Mouse (Mus musculus) neural tube, embryonic 14.5 days (tissue): ENCODE data around the gene Hjurp. TPM values are rescaled to one million over a fixed set of nuclear protein-coding genes. Genes with fewer than 3 reads are reported as not detected.

Experiments used
- ATAC-seq: fragments of 200-750 bp; cut with Nextera tagmentation; 2 replicates; pipeline ENCODE4 v1.8.0; 2017; ENCODE audit warnings: low read depth, mild to moderate bottlenecking, moderate TSS enrichment, moderate library complexity
- H3K27ac ChIP-seq: fragments of 300-500 bp; sonication (generic); 2 replicates; pipeline ENCODE4 v1.5.1; 2014; ENCODE audit warnings: low read depth, mild to moderate bottlenecking, control low read depth, low read length, moderate library complexity, mixed read lengths
- H3K27me3 ChIP-seq: fragments of 300-500 bp; sonication (generic); 2 replicates; pipeline ENCODE4 v1.6.1; 2014; ENCODE audit warnings: low read length; ENCODE audit not compliant: control insufficient read depth, insufficient read depth
- H3K36me3 ChIP-seq: fragments of 300-500 bp; sonication (generic); 2 replicates; pipeline ENCODE4 v1.6.1; 2014; ENCODE audit warnings: low read length, mixed read lengths; ENCODE audit not compliant: control insufficient read depth, insufficient read depth
- H3K4me1 ChIP-seq: fragments of 300-500 bp; sonication (generic); 2 replicates; pipeline ENCODE4 v1.6.1; 2014; ENCODE audit warnings: low read length; ENCODE audit not compliant: control insufficient read depth, insufficient read depth
- H3K4me2 ChIP-seq: fragments of 300-500 bp; sonication (generic); 2 replicates; pipeline ENCODE4 v1.6.1; 2014; ENCODE audit warnings: mild to moderate bottlenecking, low read depth, low read length, control low read depth
- H3K4me3 ChIP-seq: fragments of 300-500 bp; sonication (generic); 2 replicates; pipeline ENCODE4 v1.5.1; 2014; ENCODE audit warnings: low read depth, low read length, control low read depth, mixed read lengths
- H3K9ac ChIP-seq: fragments of 300-500 bp; sonication (generic); replicated peaks from 2 replicates; pipeline ENCODE4 v1.6.1; 2014; ENCODE audit warnings: low read depth, mild to moderate bottlenecking, control low read depth, low read length, mixed read lengths
- H3K9me3 ChIP-seq: fragments of 300-500 bp; sonication (generic); 2 replicates; pipeline ENCODE4 v1.6.1; 2016; ENCODE audit warnings: low read length; ENCODE audit not compliant: control insufficient read depth
- WGBS: fragments of 180-500 bp; shearing (Covaris S2); extraction: QIAGEN DNeasy Blood & Tissue Kit; methylation state at CpG from one replicate; pipeline ENCODE4 v1.1.7; 2014; 5-methylcytosine and 5-hydroxymethylcytosine counted together
- polyA plus RNA-seq: library from polyadenylated mRNA; unstranded; fragments of >200 nt; fragmentation: Nextera tagmentation; extraction: Ambion mirVana; gene quantifications from 2 replicates; pipeline ENCODE4 v1.2.1, GENCODE M21; 2014

Gene Hjurp
- polyA plus RNA-seq, 1 experiment from 2014 or later, result 55.8 TPM

DNA sequence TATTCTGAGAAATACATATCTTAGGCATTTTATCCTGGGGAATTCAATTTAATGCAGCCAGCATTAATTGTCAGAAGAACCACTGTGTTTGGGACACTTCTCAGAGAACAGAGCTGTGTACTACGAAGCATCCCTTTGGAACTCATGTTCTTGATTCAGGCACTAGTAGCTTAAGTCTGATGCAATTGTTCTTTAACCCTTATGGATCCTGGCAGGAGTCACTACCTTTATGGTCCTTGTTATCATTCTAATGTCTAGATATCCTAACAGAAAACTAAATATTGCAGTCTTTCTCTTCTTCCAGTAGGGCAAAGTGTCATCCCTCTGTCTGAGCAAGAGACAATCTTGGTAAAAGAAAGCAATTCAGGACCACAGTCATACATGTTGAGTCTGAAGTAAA, 64.4 kb downstream of the Hjurp start:
- WGBS, result 85% methylated on average over 1 of the region's 1 CpGs
- Histone ChIP-seq H3K4me2 (no peak overlapping the region), H3K4me3 (no peak overlapping the region), H3K9me3 (peaks cover 61% of the 10 kb centered on the region), H3K36me3 (no peaks in the 10 kb centered on the region), H3K4me1 (no peaks in the 10 kb centered on the region), H3K27me3 (no peaks in the 10 kb centered on the region), H3K9ac (no peak overlapping the region), H3K27ac (no peak overlapping the region)
- no peak for ATAC-seq

Other genes starting within 250 kb of the Hjurp start
- not detected in 2 replicates for gene Ugt1a10, start 222.2 kb downstream of the Hjurp start, polyA plus RNA-seq
- gene Ugt1a9, start 206.8 kb downstream of the Hjurp start, polyA plus RNA-seq, result not detected in 2 replicates
- gene Ugt1a8, start 189.8 kb downstream of the Hjurp start, polyA plus RNA-seq, result not detected in 2 replicates
- gene Ugt1a7c, start 182.6 kb downstream of the Hjurp start, polyA plus RNA-seq, result 0.32 and 1.1 TPM in 2 replicates
- not detected in 2 replicates for gene Ugt1a6b, start 174.4 kb downstream of the Hjurp start, polyA plus RNA-seq
- 0.76 and 1.6 TPM in 2 replicates for gene Ugt1a6a, start 142.8 kb downstream of the Hjurp start, polyA plus RNA-seq
- gene Ugt1a5, start 111.6 kb downstream of the Hjurp start, polyA plus RNA-seq, result not detected in 2 replicates
- 0.15 TPM in 1 of 2 replicates, not detected in the other for gene Ugt1a2, start 77.0 kb downstream of the Hjurp start, polyA plus RNA-seq
- 12.4 and 13.3 TPM in 2 replicates for gene Dnajb3, start 71.9 kb downstream of the Hjurp start, polyA plus RNA-seq
- gene Ugt1a1, start 65.7 kb downstream of the Hjurp start, polyA plus RNA-seq, result not detected in 2 replicates
- 0.71 and 0.95 TPM in 2 replicates for gene Mroh2a, start 50.6 kb downstream of the Hjurp start, polyA plus RNA-seq
- gene Trpm8, start within 50 bp of the Hjurp start, polyA plus RNA-seq, result 0.07 TPM in 1 of 2 replicates, not detected in the other
- 0.23 TPM in 1 of 2 replicates, not detected in the other for gene Spp2, start 129.3 kb upstream of the Hjurp start, polyA plus RNA-seq
- not detected in 2 replicates for gene Glrp1, start 232.4 kb upstream of the Hjurp start, polyA plus RNA-seq